Mouse (Mus musculus): ENCODE data around the gene Hspg2.
A peak's percentile ranks its signal among the peaks of the same experiment; 100 is the strongest.
"Not testable (repeated sequence)": the region's sequence is repeated elsewhere in the genome, so short reads cannot be mapped to it uniquely, and the experiment has no call there.

Gene Hspg2

GRCm38 (mm10) chr4:137468260-137469080, at the start of gene Hspg2:
TSS of gene Hspg2 (plus strand) at chr4:137468769.
- DNase-seq (ENCODE audit: low spot score in 2 of 2): peak; percentile 96

DNA sequence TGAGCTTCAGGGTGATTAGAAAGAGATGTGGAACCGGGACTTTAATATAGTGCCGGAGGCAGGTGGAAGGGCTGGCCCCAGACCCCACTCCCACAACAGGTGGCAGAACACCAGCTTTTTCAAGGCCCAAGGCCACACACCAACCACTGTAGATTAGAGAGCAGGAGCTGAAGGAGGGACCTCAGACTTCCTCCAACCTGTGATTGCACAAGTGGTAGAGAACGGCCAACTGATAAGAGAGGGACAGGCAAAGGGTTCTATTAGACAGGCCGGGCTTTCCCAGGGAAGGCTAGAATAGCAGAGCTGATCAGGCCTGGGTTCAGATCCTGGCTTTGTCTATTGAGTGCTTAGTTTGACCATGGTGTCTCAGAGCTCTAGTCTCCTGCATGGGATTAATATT, 38.1 kb upstream of the Hspg2 start, which contains the start of gene Cela3b:
Gene Cela3b (minus strand): TSS at position 39 of the 400 bp plus-strand sequence.
- no peak for DNase-seq (ENCODE audit: low spot score in 2 of 2)

DNA sequence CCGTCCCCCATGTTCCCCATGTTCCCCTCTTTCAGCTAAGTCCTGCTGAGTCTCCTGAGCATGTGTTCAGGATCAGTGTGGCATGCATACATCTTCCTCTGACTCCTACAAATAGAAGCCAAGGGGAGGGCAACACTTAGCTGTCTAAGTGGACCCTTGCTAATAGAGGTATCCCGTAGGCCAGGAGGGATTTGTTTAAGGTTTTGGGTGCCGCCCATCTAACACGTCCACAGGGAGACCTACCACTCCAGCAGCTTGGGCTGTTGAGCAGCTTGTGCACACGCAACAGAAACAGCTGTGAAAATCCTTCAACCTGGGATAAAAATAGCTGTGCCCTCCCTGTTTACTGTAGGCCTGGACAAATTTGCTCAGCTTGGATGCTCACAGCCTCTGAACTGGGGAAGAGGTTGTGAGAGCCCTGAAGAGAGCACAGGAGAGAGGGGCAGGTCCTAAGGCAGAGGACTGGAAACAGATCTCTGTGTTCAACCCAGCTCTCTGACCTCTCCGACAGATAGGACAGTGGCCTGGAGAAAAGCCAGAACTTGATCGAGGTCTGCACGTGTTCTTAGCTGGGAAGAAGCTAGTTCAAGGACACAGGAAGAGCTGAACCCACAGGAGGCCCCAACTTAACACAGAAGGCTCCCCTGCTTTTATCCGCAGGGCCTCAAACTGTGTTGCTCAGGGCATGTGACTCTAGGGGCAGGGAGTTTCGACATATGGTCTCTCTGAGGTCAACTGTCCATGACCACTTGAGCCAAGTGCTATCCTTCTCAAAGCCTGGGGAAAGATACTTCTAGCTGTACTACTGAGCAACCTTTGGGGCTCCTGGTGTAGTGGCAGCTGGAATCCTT, 35.6 kb upstream of the Hspg2 start:
- DNase-seq (ENCODE audit: low spot score in 2 of 2): not testable (repeated sequence)

- no peak for DNase-seq (ENCODE audit: low spot score in 2 of 2)
Measured at GRCm38 (mm10) chr4:137436979-137437669, 31.4 kb upstream of the Hspg2 start.

DNA sequence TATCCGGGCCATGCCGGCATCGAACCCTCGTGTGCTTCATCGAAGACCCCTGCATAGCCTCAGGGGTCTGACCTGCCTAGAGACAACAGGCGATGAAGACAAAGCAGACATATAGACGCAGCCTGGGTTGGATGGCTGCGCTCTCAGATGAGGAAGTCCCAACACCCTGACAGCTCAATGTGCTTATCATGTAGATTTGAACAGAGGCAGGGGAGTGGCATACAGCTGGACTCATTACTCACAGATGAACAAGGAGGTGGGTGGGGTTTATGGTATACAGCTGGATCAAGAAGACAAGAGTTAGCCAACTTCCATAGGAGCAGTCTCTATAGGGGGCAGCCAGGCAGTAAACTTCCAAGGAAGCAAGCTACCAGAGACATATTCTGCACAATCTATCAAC, 29.7 kb upstream of the Hspg2 start:
- DNase-seq (ENCODE audit: low spot score in 2 of 2): no peak

DNA sequence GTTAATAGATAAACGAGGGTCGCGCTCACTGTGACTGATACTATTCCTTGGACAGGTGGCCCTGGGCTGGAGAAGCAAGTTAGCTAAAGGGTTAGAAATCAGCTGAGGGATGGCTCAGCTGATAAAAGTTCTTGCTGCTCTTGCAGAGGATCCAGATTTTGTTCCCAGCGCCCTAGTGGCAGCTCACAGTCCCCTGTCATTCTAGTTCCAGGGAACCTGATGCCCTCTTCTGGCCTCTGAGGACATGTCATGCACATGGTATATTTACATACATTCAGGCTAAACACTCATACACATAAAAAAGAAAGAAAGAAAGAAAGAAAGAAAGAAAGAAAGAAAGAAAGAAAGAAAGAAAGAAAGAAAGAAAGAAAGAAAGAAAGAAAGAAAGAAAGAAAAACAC, 27.2 kb upstream of the Hspg2 start:
- DNase-seq (ENCODE audit: low spot score in 2 of 2): no peak

GRCm38 (mm10) chr4:137443625-137444024, 24.9 kb upstream of the Hspg2 start:
- peak; percentile 64 to 74 for DNase-seq (ENCODE audit: low spot score in 2 of 2)

GRCm38 (mm10) chr4:137445881-137446280, 22.7 kb upstream of the Hspg2 start:
- no peak for DNase-seq (ENCODE audit: low spot score in 2 of 2)

GRCm38 (mm10) chr4:137447363-137448196, 21.0 kb upstream of the Hspg2 start:
- no peak for DNase-seq (ENCODE audit: low spot score in 2 of 2)

GRCm38 (mm10) chr4:137448197-137448596, 20.4 kb upstream of the Hspg2 start:
- no peak for DNase-seq (ENCODE audit: low spot score in 2 of 2)

- DNase-seq (ENCODE audit: low spot score in 2 of 2): no peak
Measured at GRCm38 (mm10) chr4:137448641-137449040, 19.9 kb upstream of the Hspg2 start.

- no peak for DNase-seq (ENCODE audit: low spot score in 2 of 2)
Measured at GRCm38 (mm10) chr4:137449132-137449531, 19.4 kb upstream of the Hspg2 start.

- peak in 1 of 2 experiments; percentile 33 for DNase-seq (ENCODE audit: low spot score in 2 of 2)
Measured at GRCm38 (mm10) chr4:137449715-137450114, 18.9 kb upstream of the Hspg2 start.

DNA sequence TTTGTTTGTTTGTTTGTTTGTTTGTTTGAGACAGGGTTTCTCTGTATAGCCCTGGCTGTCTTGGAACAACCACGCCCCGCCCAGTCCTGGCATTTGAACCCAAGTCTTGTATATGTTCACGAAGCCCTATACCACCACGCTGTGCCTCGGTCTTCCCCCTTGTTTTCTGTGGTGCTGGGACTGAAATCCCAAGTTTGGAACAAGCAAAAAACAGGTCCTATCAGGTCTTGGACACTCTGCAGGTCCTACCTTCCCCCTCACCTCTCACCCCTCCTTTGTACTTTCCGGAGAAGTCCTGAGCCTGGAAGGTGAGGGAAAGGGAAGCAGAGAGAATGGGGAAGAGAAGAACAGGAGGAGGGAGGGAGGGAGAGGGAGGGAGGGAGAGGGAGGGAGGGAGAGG, 16.4 kb upstream of the Hspg2 start:
- no peak for DNase-seq (ENCODE audit: low spot score in 2 of 2)

DNA sequence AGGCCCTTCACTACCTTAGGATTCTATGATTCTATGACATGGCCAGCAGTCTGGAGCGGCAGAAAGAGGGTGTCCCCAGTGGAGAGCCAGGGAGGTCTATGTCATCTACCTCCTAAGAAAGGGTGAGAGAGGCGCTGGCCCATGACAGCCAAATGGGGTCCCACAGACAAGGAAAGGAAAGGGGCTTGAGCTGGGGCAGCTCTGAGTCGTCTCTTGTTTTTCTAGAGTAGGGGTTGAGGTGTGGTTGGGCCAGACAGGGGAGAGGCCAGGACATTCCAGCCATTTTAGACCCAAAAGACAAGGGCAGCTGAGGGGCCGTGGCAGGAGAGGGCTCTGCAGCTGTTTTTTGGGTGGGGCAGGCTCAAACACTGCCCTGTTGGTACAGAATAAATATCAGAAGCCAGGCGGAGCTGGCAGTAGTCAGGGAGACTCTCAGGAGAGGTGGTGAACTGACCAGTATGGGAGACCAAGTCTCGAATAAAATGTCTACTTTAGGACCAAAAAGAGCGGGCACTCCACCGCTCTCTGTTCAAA, 15.3 kb upstream of the Hspg2 start, which contains the start of gene 1700013G24Rik:
Gene 1700013G24Rik (plus strand): TSS at position 51 of the 534 bp plus-strand sequence.
- DNase-seq (ENCODE audit: low spot score in 2 of 2): no peak

DNA sequence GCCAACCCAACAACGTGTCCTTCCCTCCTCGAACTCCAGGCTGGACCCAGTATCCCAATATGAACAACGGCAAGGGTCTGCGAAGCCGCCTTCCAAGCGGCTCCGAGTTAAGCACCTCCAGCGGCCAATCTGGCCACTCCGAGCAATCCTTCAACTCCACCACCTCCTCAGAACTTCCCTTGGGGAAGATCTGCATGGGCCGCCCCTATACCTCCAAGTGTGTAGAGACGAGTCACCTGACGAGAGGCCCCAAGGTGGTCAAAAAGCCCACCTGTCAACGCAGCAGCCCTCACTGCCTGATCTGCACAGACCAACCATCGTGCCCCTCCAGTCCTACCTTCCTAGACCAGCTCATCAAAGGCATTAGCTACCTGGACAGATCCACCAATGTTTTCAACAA, 14.0 kb upstream of the Hspg2 start:
- no peak for DNase-seq (ENCODE audit: low spot score in 2 of 2)

- no peak for DNase-seq (ENCODE audit: low spot score in 2 of 2)
Measured at GRCm38 (mm10) chr4:137456581-137456980, 12.0 kb upstream of the Hspg2 start.

GRCm38 (mm10) chr4:137457292-137457691, 11.3 kb upstream of the Hspg2 start:
- DNase-seq (ENCODE audit: low spot score in 2 of 2): no peak

- no peak for DNase-seq (ENCODE audit: low spot score in 2 of 2)
Measured at GRCm38 (mm10) chr4:137458310-137458709, 10.3 kb upstream of the Hspg2 start.

DNA sequence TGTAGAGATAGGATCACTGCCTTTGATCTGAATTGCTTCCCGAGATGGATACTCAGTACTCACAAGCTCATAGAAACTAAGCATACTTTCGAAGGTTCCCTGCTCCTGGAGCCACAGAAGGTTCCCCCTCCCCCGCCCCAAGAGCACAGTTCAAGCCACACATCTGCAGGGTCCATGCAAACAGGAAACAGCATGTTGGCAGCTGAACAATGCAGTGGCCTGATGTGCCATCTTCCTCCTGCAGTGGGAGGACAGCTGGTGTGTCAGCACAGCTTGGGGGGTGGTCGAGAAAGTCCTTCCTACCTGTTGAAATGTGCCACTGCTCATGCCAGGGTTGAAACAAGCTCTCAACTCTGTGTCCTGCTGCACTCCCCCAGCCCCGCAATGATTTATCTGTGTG, 9.7 kb upstream of the Hspg2 start:
- no peak for DNase-seq (ENCODE audit: low spot score in 2 of 2)

DNA sequence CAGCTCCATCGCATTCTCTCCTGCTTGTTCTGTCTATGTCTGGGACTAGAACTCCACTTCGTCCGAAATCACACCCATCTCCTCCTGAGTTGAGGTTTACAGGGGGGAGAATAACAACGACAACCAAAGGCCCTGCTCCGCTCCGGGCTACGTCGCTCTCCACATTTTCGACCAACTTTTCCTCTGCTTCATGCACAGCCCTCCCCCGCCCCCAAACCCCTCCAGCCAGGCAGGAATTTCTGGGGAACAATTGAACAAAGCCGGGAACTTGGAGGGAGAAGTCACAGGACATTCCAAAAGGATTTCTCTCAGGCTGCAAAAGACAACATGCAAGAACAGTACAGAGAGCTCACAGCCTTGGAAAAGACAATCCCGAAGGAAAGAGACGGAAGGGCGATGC, 7.9 kb upstream of the Hspg2 start:
- no peak for DNase-seq (ENCODE audit: low spot score in 2 of 2)

All from urinary bladder, postnatal 36 days (tissue).